12 mouse cellular contexts compared by ENCODE assay signal in the genomic region with DNA sequence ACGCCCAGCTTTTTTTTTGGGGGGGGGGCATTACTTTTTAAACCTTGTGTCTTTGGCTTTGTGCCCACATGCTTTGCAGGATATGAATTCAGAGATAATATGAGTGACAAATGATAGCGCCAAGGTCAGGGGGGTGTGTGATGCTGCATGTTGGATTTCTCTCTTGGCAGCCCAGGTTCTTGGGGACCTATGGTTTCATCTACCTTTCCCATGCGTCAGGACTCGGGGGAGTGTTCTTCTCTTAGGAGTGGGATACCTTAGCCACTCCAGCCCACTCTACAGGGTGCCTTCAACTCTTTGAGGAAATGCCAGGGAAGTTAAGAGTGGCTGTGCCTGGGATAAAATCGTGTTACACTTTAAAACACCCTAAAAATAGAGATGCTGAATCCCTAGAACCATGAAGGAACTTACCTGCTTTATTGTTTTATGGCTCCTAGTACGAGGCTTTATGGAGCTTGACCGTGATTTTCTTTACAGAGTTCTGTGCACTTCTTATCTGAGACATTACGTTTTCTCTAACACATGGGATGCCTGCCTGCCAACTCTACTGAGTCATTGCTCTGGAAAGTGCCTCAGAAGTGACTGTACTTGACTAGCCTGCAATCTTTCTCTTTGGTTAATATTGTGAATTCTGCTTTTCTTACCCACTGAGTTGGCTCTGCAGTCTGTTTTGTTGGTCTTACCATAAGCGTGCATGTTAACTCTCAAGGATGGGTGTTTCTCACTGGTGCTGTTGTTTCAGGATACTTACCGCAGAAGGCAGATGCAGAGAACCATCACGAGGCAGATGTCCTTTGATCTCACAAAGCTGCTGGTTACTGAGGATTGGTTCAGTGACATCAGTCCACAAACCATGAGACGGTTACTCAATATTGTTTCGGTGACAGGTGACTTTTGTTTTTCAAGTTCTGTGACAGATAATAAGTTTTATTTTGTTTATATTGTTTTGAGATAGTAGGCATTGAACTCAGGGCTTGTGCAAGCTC. TPM values are rescaled to one million over a fixed set of nuclear protein-coding genes. Genes with fewer than 3 reads are reported as not detected.
DNase-seq lines count a peak whose midpoint lies in the region; ATAC-seq and TF ChIP-seq lines count a peak whose summit lies in the region.
"Had no signal": no experiment of that assay in that cellular context is flagged by ENCODE, and none has a peak within 500 bp of the region (broad histone marks: within the 10 kb centered on the region; RNA-seq: fewer than 3 reads in every experiment).

No protein-coding gene starts in this region.

- peak; percentile 90 for DNase-seq in liver, adult 2 months (ENCODE audit: extremely low read depth, low read depth, low spot score)
- no peak for DNase-seq in liver, embryonic 11.5 days (ENCODE audit: low spot score)
- DNase-seq in adipocyte (ENCODE audit: low spot score) (peak; percentile 16), liver (no peak)
- DNase-seq in stomach, postnatal 0 days (ENCODE audit: low spot score), result peak; percentile 35
- DNase-seq in cerebellum, adult 11 months, result no peak
- DNase-seq in layer of hippocampus, postnatal 36 days, result no peak
- DNase-seq: cerebellum, adult 11-12 months; liver, embryonic 13.5 days had no signal

- no peaks in the 10 kb centered on the region for H3K9me3 ChIP-seq in liver, embryonic 11.5 days (ENCODE audit: control insufficient read depth, low read length)
- no peaks in the 10 kb centered on the region for H3K9me3 ChIP-seq in heart, embryonic 15.5 days (replicated peaks)
- H3K9me3 ChIP-seq in stomach, postnatal 0 days (ENCODE audit: control insufficient read depth, low read length), result no peaks in the 10 kb centered on the region
- H3K9me3 ChIP-seq: embryonic facial prominence, embryonic 15.5 days; liver, embryonic 13.5 days; midbrain, embryonic 13.5 days had no signal

- no peak for TF ChIP-seq POLR2A in liver, adult 2 months (IDR thresholded peaks at IDR 0.05; ENCODE audit: extremely low read depth, insufficient read depth, low read length)

- no peak overlapping the region for H3K9ac ChIP-seq in liver, adult 2 months (ENCODE audit: low read depth, low read length)
- H3K9ac ChIP-seq in liver, embryonic 11.5 days (ENCODE audit: low read depth, low read length), result no peak overlapping the region
- no peak overlapping the region for H3K9ac ChIP-seq in heart, embryonic 15.5 days
- H3K9ac ChIP-seq in stomach, postnatal 0 days (ENCODE audit: low read length), result no peak overlapping the region
- H3K9ac ChIP-seq: embryonic facial prominence, embryonic 15.5 days; liver, embryonic 13.5 days; midbrain, embryonic 13.5 days had no signal

- no peaks in the 10 kb centered on the region for H3K79me2 ChIP-seq in liver, adult 2 months (ENCODE audit: control insufficient read depth, insufficient read depth, low read length)

- no peak overlapping the region for H3K4me2 ChIP-seq in liver, embryonic 11.5 days
- no peak overlapping the region for H3K4me2 ChIP-seq in heart, embryonic 15.5 days
- no peak overlapping the region for H3K4me2 ChIP-seq in stomach, postnatal 0 days (replicated peaks; ENCODE audit: low read depth)
- H3K4me2 ChIP-seq: embryonic facial prominence, embryonic 15.5 days; midbrain, embryonic 13.5 days had no signal

- WGBS in liver, adult 2 months, result 56% methylated on average over 13 of the region's 13 CpGs
- WGBS in liver, embryonic 11.5 days, result 82% methylated on average over 13 of the region's 13 CpGs
- 60% methylated on average over 13 of the region's 13 CpGs for WGBS in heart, embryonic 15.5 days
- WGBS in stomach, postnatal 0 days, result 72% methylated on average over 13 of the region's 13 CpGs

- H3K36me3 ChIP-seq in liver, adult 2 months (ENCODE audit: control insufficient read depth, insufficient read depth, low read length), result peaks cover 55% of the 10 kb centered on the region
- peaks cover 35% of the 10 kb centered on the region for H3K36me3 ChIP-seq in liver, embryonic 11.5 days (ENCODE audit: control insufficient read depth, insufficient read depth, low read length)
- H3K36me3 ChIP-seq in heart, embryonic 15.5 days, result peaks cover 79% of the 10 kb centered on the region
- H3K36me3 ChIP-seq in stomach, postnatal 0 days (ENCODE audit: control insufficient read depth, insufficient read depth, low read length), result peaks cover 32% of the 10 kb centered on the region

- ATAC-seq in liver, embryonic 11.5 days (replicated peaks; ENCODE audit: low FRiP score), result no peak
- no peak for ATAC-seq in heart, embryonic 15.5 days (replicated peaks; ENCODE audit: insufficient number of reproducible peaks, insufficient read depth, low FRiP score, low read depth)
- ATAC-seq in stomach, postnatal 0 days (ENCODE audit: low FRiP score, low TSS enrichment), result no peak
- ATAC-seq: midbrain, embryonic 13.5 days had no signal

- peak overlapping the region; percentile 69 for H3K27ac ChIP-seq in liver, adult 2 months (replicated peaks; ENCODE audit: insufficient read depth, low read depth, low read length)
- no peak overlapping the region for H3K27ac ChIP-seq in liver, embryonic 11.5 days (ENCODE audit: low read depth, low read length)
- peak overlapping the region; percentile 74 for H3K27ac ChIP-seq in heart, embryonic 15.5 days
- H3K27ac ChIP-seq in stomach, postnatal 0 days (replicated peaks), result 0 out of 2 replicates have a peak overlapping the region, but pooled peaks have one; percentile 56
- H3K27ac ChIP-seq: embryonic facial prominence, embryonic 15.5 days; liver, embryonic 13.5 days; midbrain, embryonic 13.5 days had no signal

- no peak overlapping the region for H3K4me3 ChIP-seq in liver, adult 2 months (ENCODE audit: insufficient read depth, low read depth, low read length)
- no peak overlapping the region for H3K4me3 ChIP-seq in liver, embryonic 11.5 days (ENCODE audit: low read depth, low read length)
- no peak overlapping the region for H3K4me3 ChIP-seq in heart, embryonic 15.5 days
- H3K4me3 ChIP-seq in stomach, postnatal 0 days (ENCODE audit: low read depth, low read length), result no peak overlapping the region
- H3K4me3 ChIP-seq: embryonic facial prominence, embryonic 15.5 days; liver, embryonic 13.5 days; midbrain, embryonic 13.5 days had no signal

- no peaks in the 10 kb centered on the region for H3K27me3 ChIP-seq in liver, adult 2 months (ENCODE audit: control insufficient read depth, insufficient read depth, low read length)
- H3K27me3 ChIP-seq in liver, embryonic 11.5 days (replicated peaks; ENCODE audit: control insufficient read depth, insufficient read depth, low read length), result no peaks in the 10 kb centered on the region
- H3K27me3 ChIP-seq in heart, embryonic 15.5 days, result no peaks in the 10 kb centered on the region
- H3K27me3 ChIP-seq in stomach, postnatal 0 days (ENCODE audit: control insufficient read depth, insufficient read depth, low read length), result no peaks in the 10 kb centered on the region
- H3K27me3 ChIP-seq: embryonic facial prominence, embryonic 15.5 days; liver, embryonic 13.5 days; midbrain, embryonic 13.5 days had no signal

- no peak for TF ChIP-seq EP300 in stomach, postnatal 0 days (optimal IDR thresholded peaks at IDR 0.05)

- H3K4me1 ChIP-seq in liver, adult 2 months (ENCODE audit: control insufficient read depth, insufficient read depth, low read length), result peaks cover 10% of the 10 kb centered on the region
- H3K4me1 ChIP-seq in liver, embryonic 11.5 days (replicated peaks; ENCODE audit: control insufficient read depth, insufficient read depth, low read length), result peaks cover 11% of the 10 kb centered on the region
- H3K4me1 ChIP-seq in heart, embryonic 15.5 days (replicated peaks), result peaks cover 11% of the 10 kb centered on the region
- no peaks in the 10 kb centered on the region for H3K4me1 ChIP-seq in stomach, postnatal 0 days (replicated peaks; ENCODE audit: control insufficient read depth, insufficient read depth)
- H3K4me1 ChIP-seq: midbrain, embryonic 13.5 days had no signal

- no peak for TF ChIP-seq CTCF in liver, adult 2 months (IDR thresholded peaks at IDR 0.05; ENCODE audit: low read depth, low read length)
- TF ChIP-seq CTCF in stomach, postnatal 0 days (IDR thresholded peaks at IDR 0.05; ENCODE audit: low read depth), result no peak

RNA-seq across cellular contexts. Expression of a gene that starts 38.1 kb away (rescaled TPM):
- 26.6 and 30.3 TPM in 2 replicates for total RNA-seq in liver, adult 2 months (2014; rRNA removed)
- polyA plus RNA-seq in liver, adult 2 months (2012; rRNA removed), result 17.9 and 21.8 TPM in 2 replicates
- 22.8 and 23.7 TPM in 2 replicates for polyA plus RNA-seq in liver, embryonic 11.5 days (2014; fragmentation: Nextera tagmentation; extraction: Ambion mirVana)
- 31.0 and 33.2 TPM in 2 replicates for polyA plus RNA-seq in heart, embryonic 15.5 days (2015; fragmentation: Nextera tagmentation; extraction: Ambion mirVana)
- polyA plus RNA-seq in stomach, postnatal 0 days (2015; fragmentation: Nextera tagmentation; extraction: Ambion mirVana), result 9.1 and 9.9 TPM in 2 replicates
- 100 to 1,000 TPM; 364 to 366 TPM for total RNA-seq in layer of hippocampus, postnatal 36 days (2021)

Comparison
In these comparisons a context has a peak if more than half of its experiments do, and no peak if none do; other contexts are left out.
1. DNase-seq: peak in liver, adult 2 months (single experiment), adipocyte (single experiment) and stomach, postnatal 0 days (single experiment); none in liver, embryonic 11.5 days (single experiment), cerebellum, adult 11 months (single experiment), layer of hippocampus, postnatal 36 days (0 of 2) and liver (single experiment).